Mouse (Mus musculus): ENCODE results near the gene Ccn2. TPM values are rescaled to one million over a fixed set of nuclear protein-coding genes. Genes with fewer than 3 reads are reported as not detected.
"Not testable (repeated sequence)": the region's sequence is repeated elsewhere in the genome, so short reads cannot be mapped to it uniquely, and the experiment has no call there.

The Ccn2 gene
- polyA plus RNA-seq, 1 experiment: 32.8 TPM

DNA sequence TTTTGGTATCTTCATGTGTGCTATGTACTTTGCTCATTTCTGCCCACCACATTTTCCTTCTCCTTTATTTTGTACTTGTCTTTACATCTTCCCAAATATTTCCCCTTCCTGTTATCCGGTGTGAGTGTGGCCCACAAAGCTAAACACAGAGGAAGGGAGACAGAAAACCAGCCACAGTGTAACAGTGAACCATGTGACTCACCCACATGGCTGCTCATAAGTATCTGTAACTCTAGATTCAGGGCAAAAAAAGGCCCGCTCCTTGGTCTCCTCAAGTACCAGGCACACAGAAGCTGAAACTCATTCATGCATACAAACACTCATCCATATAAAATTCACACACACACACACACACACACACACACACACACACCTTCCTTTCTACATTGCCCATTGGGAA lies 7.8 kb downstream of the Ccn2 start:
- Histone ChIP-seq H3K36me3 (ENCODE audit: control insufficient read depth, insufficient read depth, low read length) (no peaks in the 10 kb centered on the region), H3K4me3 (ENCODE audit: control insufficient read depth, low read depth, low read length) (no peak overlapping the region), H3K27me3 (ENCODE audit: control insufficient read depth, insufficient read depth, low read length) (no peaks in the 10 kb centered on the region), H3K4me1 (ENCODE audit: control insufficient read depth, insufficient read depth, low read length) (no peaks in the 10 kb centered on the region), H3K27ac (ENCODE audit: control insufficient read depth, insufficient read depth, low read depth, low read length) (no peak overlapping the region)
- no peak for TF ChIP-seq POLR2A (IDR thresholded peaks at IDR 0.05; ENCODE audit: control insufficient read depth, low read depth, low read length)
- no peak for TF ChIP-seq CTCF (IDR thresholded peaks at IDR 0.05; ENCODE audit: control insufficient read depth, insufficient read depth, insufficient replicate concordance, low read depth, low read length)

DNA sequence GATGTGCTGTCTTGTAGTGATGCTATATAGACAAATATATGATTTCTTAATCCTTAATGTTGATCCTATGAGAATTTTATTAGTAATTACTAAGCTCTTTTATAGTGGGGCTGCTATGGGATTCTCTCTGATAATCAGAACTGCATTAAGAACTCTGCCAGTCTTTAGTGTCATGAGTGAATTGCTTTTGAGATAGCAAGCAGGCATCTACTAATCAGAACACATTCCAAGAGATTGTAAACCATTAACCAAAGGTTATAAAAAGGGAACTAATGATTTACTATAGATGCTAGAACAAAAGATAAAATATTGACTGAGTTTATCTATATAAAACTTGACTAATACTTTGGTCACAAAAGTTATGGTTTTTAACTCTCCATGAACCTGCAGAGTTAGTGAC lies 8.5 kb downstream of the Ccn2 start:
- Histone ChIP-seq H3K4me3 (ENCODE audit: control insufficient read depth, low read depth, low read length) (no peak overlapping the region), H3K27me3 (ENCODE audit: control insufficient read depth, insufficient read depth, low read length) (no peaks in the 10 kb centered on the region), H3K4me1 (ENCODE audit: control insufficient read depth, insufficient read depth, low read length) (no peaks in the 10 kb centered on the region), H3K36me3 (ENCODE audit: control insufficient read depth, insufficient read depth, low read length) (no peaks in the 10 kb centered on the region), H3K27ac (ENCODE audit: control insufficient read depth, insufficient read depth, low read depth, low read length) (no peak overlapping the region)
- TF ChIP-seq POLR2A (IDR thresholded peaks at IDR 0.05; ENCODE audit: control insufficient read depth, low read depth, low read length): no peak

DNA sequence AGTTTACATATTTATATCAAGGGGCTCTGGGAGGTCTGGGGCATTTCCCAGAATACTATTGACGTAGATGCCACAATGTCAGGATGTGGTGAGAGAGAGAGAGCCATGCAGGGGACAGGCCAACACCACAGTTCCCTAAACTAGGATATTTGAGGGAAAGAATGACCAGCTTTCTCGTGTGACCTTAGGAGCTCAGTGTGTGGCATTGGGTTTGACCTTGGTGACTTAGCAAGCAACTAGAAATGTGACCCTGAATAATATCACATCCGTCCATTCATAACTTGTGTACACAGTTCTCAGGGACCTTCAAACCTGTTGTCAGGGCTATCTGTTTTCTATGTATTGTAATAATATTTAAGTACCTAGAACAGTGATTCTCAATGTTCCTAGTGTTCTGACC lies 13.9 kb downstream of the Ccn2 start:
- no peak overlapping the region for H3K4me3 ChIP-seq (ENCODE audit: control insufficient read depth, low read depth, low read length)
- no peaks in the 10 kb centered on the region for H3K27me3 ChIP-seq (ENCODE audit: control insufficient read depth, insufficient read depth, low read length)
- peaks cover 4% of the 10 kb centered on the region; the same call in 1 of the 2 replicates for H3K4me1 ChIP-seq (ENCODE audit: control insufficient read depth, insufficient read depth, low read length)
- no peaks in the 10 kb centered on the region for H3K36me3 ChIP-seq (ENCODE audit: control insufficient read depth, insufficient read depth, low read length)
- H3K27ac ChIP-seq (ENCODE audit: control insufficient read depth, insufficient read depth, low read depth, low read length): no peak overlapping the region
- TF ChIP-seq POLR2A (IDR thresholded peaks at IDR 0.05; ENCODE audit: control insufficient read depth, low read depth, low read length) (no peak), CTCF (IDR thresholded peaks at IDR 0.05; ENCODE audit: control insufficient read depth, insufficient read depth, insufficient replicate concordance, low read depth, low read length) (no peak)

DNA sequence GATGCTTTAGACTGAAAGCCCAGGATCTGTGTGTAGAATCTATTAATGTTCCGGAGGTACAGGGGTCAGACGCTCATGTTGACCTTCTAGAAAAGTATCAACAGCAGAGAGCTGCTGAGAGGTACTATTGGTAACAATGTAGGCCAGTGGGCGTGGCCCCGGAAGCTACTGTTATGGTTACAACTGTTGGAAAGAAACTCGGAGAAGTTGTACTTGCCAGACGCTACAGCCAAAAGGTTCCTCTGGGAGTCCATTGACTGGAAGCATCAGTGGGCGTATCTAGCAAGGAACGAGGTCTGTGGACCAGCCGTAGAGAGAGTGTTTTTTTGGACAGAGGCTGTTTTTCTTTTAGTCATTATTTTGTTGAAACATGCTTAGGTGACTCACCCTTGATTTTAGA lies 14.5 kb downstream of the Ccn2 start:
- no peaks in the 10 kb centered on the region for H3K27me3 ChIP-seq (ENCODE audit: control insufficient read depth, insufficient read depth, low read length)
- TF ChIP-seq POLR2A (IDR thresholded peaks at IDR 0.05; ENCODE audit: control insufficient read depth, low read depth, low read length): no peak
- TF ChIP-seq CTCF (IDR thresholded peaks at IDR 0.05; ENCODE audit: control insufficient read depth, insufficient read depth, insufficient replicate concordance, low read depth, low read length): no peak
- H3K36me3 ChIP-seq (ENCODE audit: control insufficient read depth, insufficient read depth, low read length): no peaks in the 10 kb centered on the region
- H3K27ac ChIP-seq (ENCODE audit: control insufficient read depth, insufficient read depth, low read depth, low read length): no peak overlapping the region
- H3K4me1 ChIP-seq (ENCODE audit: control insufficient read depth, insufficient read depth, low read length): peaks cover 4% of the 10 kb centered on the region; the same call in 1 of the 2 replicates
- no peak overlapping the region for H3K4me3 ChIP-seq (ENCODE audit: control insufficient read depth, low read depth, low read length)

DNA sequence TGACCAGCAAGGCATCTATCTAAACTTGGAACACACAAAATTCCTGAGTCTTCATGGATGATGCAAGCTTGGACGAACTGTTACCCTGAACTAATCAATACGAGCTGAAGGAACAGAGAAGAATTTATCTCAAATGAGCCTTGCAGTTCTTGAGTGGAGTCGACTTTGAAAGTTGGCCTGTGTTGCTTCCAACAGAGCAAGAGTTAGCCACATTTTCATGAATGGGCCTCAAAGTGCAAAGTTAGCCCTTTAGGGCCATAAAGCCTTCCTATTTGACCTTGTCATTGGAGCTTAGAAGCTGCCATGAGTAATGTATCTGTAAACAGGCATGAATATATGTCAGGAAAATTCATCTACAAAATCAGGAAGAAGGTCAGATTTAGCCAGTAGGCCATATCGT lies 19.5 kb downstream of the Ccn2 start:
- no peak overlapping the region for H3K4me3 ChIP-seq (ENCODE audit: control insufficient read depth, low read depth, low read length)
- no peak overlapping the region for H3K27ac ChIP-seq (ENCODE audit: control insufficient read depth, insufficient read depth, low read depth, low read length)
- H3K36me3 ChIP-seq (ENCODE audit: control insufficient read depth, insufficient read depth, low read length): no peaks in the 10 kb centered on the region
- peaks cover 2% of the 10 kb centered on the region; the same call in 1 of the 2 replicates for H3K4me1 ChIP-seq (ENCODE audit: control insufficient read depth, insufficient read depth, low read length)
- H3K27me3 ChIP-seq (ENCODE audit: control insufficient read depth, insufficient read depth, low read length): no peaks in the 10 kb centered on the region
- TF ChIP-seq CTCF (IDR thresholded peaks at IDR 0.05; ENCODE audit: control insufficient read depth, insufficient read depth, insufficient replicate concordance, low read depth, low read length): no peak
- no peak for TF ChIP-seq POLR2A (IDR thresholded peaks at IDR 0.05; ENCODE audit: control insufficient read depth, low read depth, low read length)

DNA sequence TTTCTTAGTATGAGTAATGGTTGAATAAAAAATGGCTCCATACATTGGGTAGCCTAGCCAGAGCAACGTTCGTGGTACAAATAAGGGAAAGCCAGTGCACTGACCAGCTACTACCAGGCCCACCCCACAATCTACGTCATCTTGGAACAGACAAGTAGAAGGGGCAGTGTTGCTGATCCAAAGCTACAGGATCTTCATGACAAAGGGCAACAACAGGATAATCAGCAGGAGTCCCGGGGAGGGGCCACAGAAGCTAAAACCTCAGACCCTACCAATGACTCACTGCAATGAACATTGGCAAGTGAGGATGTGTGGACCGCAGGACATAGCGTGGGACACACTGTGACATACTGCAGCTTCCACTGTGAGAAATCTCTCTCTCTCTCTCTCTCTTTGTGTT lies 20.6 kb downstream of the Ccn2 start:
- Histone ChIP-seq H3K36me3 (ENCODE audit: control insufficient read depth, insufficient read depth, low read length) (no peaks in the 10 kb centered on the region), H3K4me3 (ENCODE audit: control insufficient read depth, low read depth, low read length) (no peak overlapping the region), H3K27ac (ENCODE audit: control insufficient read depth, insufficient read depth, low read depth, low read length) (no peak overlapping the region), H3K27me3 (ENCODE audit: control insufficient read depth, insufficient read depth, low read length) (no peaks in the 10 kb centered on the region), H3K4me1 (ENCODE audit: control insufficient read depth, insufficient read depth, low read length) (no peaks in the 10 kb centered on the region)
- TF ChIP-seq CTCF (IDR thresholded peaks at IDR 0.05; ENCODE audit: control insufficient read depth, insufficient read depth, insufficient replicate concordance, low read depth, low read length) (no peak), POLR2A (IDR thresholded peaks at IDR 0.05; ENCODE audit: control insufficient read depth, low read depth, low read length) (no peak)

DNA sequence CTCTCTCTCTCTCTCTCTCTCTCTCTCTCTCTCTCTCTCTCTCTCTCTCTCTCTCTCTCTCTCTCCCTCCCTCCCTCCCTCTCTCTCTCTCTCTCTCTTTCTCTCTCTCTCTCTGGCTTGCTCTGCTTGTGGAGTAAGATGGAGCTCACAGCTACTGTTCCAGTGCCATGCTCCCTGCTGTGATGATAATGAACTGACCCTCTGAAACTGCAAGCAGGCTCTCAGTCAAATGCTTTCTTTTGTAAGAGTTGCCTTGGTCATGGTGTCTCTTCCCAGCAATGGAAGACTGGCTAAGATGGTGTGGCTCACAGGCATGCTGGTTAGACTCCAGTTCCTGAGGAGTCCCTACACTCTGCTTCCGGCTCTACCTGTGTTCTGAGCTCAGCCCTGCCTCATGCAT lies 21.3 kb downstream of the Ccn2 start:
- not testable (repeated sequence) for H3K27me3 ChIP-seq (ENCODE audit: control insufficient read depth, insufficient read depth, low read length); H3K4me1 ChIP-seq (ENCODE audit: control insufficient read depth, insufficient read depth, low read length); H3K4me3 ChIP-seq (ENCODE audit: control insufficient read depth, low read depth, low read length); H3K27ac ChIP-seq (ENCODE audit: control insufficient read depth, insufficient read depth, low read depth, low read length); H3K36me3 ChIP-seq (ENCODE audit: control insufficient read depth, insufficient read depth, low read length)

DNA sequence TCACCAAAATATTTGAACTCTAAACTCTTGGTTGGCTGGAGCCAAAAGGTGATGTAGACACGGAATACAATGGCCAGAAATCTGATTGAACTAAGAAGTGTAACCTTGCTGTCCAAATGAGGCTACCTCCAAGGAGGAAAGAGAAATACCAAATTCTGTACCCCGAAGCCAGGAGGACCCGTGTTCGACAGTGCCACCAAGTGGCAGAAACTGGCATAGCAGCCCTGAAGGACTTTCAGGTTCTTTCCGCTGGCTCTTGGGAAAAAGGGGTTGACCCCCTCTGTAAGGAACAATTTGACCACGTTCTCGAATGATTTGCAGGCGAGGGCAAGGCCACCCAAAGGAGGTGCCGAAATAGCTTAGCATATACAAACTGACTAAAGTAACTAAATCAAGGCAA lies 26.3 kb downstream of the Ccn2 start:
- TF ChIP-seq POLR2A (IDR thresholded peaks at IDR 0.05; ENCODE audit: control insufficient read depth, low read depth, low read length) (no peak), CTCF (IDR thresholded peaks at IDR 0.05; ENCODE audit: control insufficient read depth, insufficient read depth, insufficient replicate concordance, low read depth, low read length) (peak; percentile 88; the same call in 1 of the 2 replicates)
- Histone ChIP-seq H3K4me3 (ENCODE audit: control insufficient read depth, low read depth, low read length) (no peak overlapping the region), H3K27ac (ENCODE audit: control insufficient read depth, insufficient read depth, low read depth, low read length) (no peak overlapping the region), H3K27me3 (ENCODE audit: control insufficient read depth, insufficient read depth, low read length) (no peaks in the 10 kb centered on the region), H3K36me3 (ENCODE audit: control insufficient read depth, insufficient read depth, low read length) (no peaks in the 10 kb centered on the region), H3K4me1 (ENCODE audit: control insufficient read depth, insufficient read depth, low read length) (no peaks in the 10 kb centered on the region; the same call in 1 of the 2 replicates)
